ENCODE assay signal across 8 mouse cellular contexts in genomic region chr9:45412287-45412686, GRCm38 (mm10). TPM values are rescaled to one million over a fixed set of nuclear protein-coding genes. Genes with fewer than 3 reads are reported as not detected.
DNase-seq lines count a peak whose midpoint lies in the region; ATAC-seq lines count a peak whose summit lies in the region.

No protein-coding gene starts in this region.

- peak overlapping the region; percentile 45 for H3K4me2 ChIP-seq in hindbrain, embryonic 15.5 days

- peaks cover 12% of the 10 kb centered on the region for H3K4me1 ChIP-seq in hindbrain, embryonic 15.5 days (replicated peaks)

- 7% methylated on average over 10 of the region's 10 CpGs for WGBS in hindbrain, embryonic 15.5 days

- peak overlapping the region; percentile 9; the same call in 1 of the 2 replicates for H3K4me3 ChIP-seq in hindbrain, embryonic 15.5 days

- H3K9ac ChIP-seq in hindbrain, embryonic 15.5 days: no peak overlapping the region

- 0 out of 2 replicates have a peak overlapping the region, but pooled peaks have one; percentile 23 for H3K27ac ChIP-seq in hindbrain, embryonic 15.5 days (replicated peaks)

- H3K9me3 ChIP-seq in hindbrain, embryonic 15.5 days: no peaks in the 10 kb centered on the region

- no peaks in the 10 kb centered on the region for H3K36me3 ChIP-seq in hindbrain, embryonic 15.5 days

- ATAC-seq in hindbrain, embryonic 15.5 days (ENCODE audit: low FRiP score, low read depth): no peak

- H3K27me3 ChIP-seq in hindbrain, embryonic 15.5 days: no peaks in the 10 kb centered on the region

- peak; percentile 94 for DNase-seq in R1 (ENCODE audit: low read depth, low spot score)
- DNase-seq in cerebellum, postnatal 25 days: peak; percentile 94 to 96
- peak; percentile 85 for DNase-seq in gastrocnemius, adult 18-20 months (ENCODE audit: low spot score)
- DNase-seq in layer of hippocampus, postnatal 25 days (ENCODE audit: extremely low spot score in 1 of 2, low spot score in 1 of 2): peak; percentile 95 to 100
- DNase-seq in lung, postnatal 25 days (ENCODE audit: low spot score): peak; percentile 81
- DNase-seq in retina, postnatal 1 day: peak; percentile 91
- peak; percentile 97 for DNase-seq in thymus, postnatal 4 days

RNA-seq across cellular contexts. Expression of gene Fxyd2, which starts 12.8 kb away (rescaled TPM):
- 1 to 10 TPM; 2.4 to 3.8 TPM for total RNA-seq in gastrocnemius, adult 18-20 months (2021)
- polyA plus RNA-seq in hindbrain, embryonic 15.5 days (2015; fragmentation: Nextera tagmentation; extraction: Ambion mirVana): 12.5 and 13.1 TPM in 2 replicates
- total RNA-seq in layer of hippocampus, postnatal 25 days (2021): 10 to 100 TPM in 1 of 2 experiments, 1 to 10 TPM in 1; 8.3 to 10.6 TPM

RNA-seq across cellular contexts. Expression of gene Dscaml1, which starts 14.1 kb away (rescaled TPM):
- total RNA-seq in gastrocnemius, adult 18-20 months (2021): not detected
- polyA plus RNA-seq in hindbrain, embryonic 15.5 days (2015; fragmentation: Nextera tagmentation; extraction: Ambion mirVana): 12.2 and 13.8 TPM in 2 replicates
- 10 to 100 TPM; 74.4 to 96.5 TPM for total RNA-seq in layer of hippocampus, postnatal 25 days (2021)

RNA-seq across cellular contexts. Expression of gene Fxyd6, which starts 42.3 kb away (rescaled TPM):
- total RNA-seq in gastrocnemius, adult 18-20 months (2021): 10 to 100 TPM; 55.0 to 93.3 TPM
- polyA plus RNA-seq in hindbrain, embryonic 15.5 days (2015; fragmentation: Nextera tagmentation; extraction: Ambion mirVana): 577 and 611 TPM in 2 replicates
- 100 to 1,000 TPM in 1 of 2 experiments, 10 to 100 TPM in 1; 82.2 to 112 TPM for total RNA-seq in layer of hippocampus, postnatal 25 days (2021)

Comparison
In these comparisons a context has a peak if more than half of its experiments do, and no peak if none do; other contexts are left out.
1. RNA of gene Dscaml1, which starts 14.1 kb away (total RNA-seq): 74.4 to 96.5 TPM in layer of hippocampus, postnatal 25 days; not detected in gastrocnemius, adult 18-20 months; every median in the first group is over 10 times any median in the second.
2. Peak in every context shown above with its lines, with median percentiles within 50 percentile points of each other: DNase-seq.